Mouse (Mus musculus) heart, adult 2 months (tissue): ENCODE measurements at regions not wholly inside any gene's neighbourhood (a gene's known extent, or its start where the extent isn't known, plus 50 kb on each side); places are given as distances from the start of the nearest gene placed in this dataset.

Source experiments
- DNase-seq, 2 experiments: peaks; one replicate each; pipeline ENCODE4 v3.0.0; 2021
- H3K27ac ChIP-seq: fragments of 200-600 bp; 2 replicates; pipeline ENCODE4 v1.8.1; 2022
- H3K27me3 ChIP-seq: fragments of 200-500 bp; 2 replicates; pipeline ENCODE4 v1.6.1; 2012; ENCODE audit warnings: mild to moderate bottlenecking, low read length, inconsistent platforms, mixed read lengths; ENCODE audit not compliant: control insufficient read depth, insufficient read depth
- H3K36me3 ChIP-seq: fragments of 200-500 bp; 2 replicates; pipeline ENCODE4 v1.6.1; 2012; ENCODE audit warnings: low read length, inconsistent platforms; ENCODE audit not compliant: control insufficient read depth, insufficient read depth
- H3K4me1 ChIP-seq: fragments of 200-500 bp; 2 replicates; pipeline ENCODE4 v1.6.1; 2011; ENCODE audit warnings: low read length; ENCODE audit not compliant: control insufficient read depth, insufficient read depth
- H3K4me3 ChIP-seq: fragments of 200-600 bp; 2 replicates; pipeline ENCODE4 v1.8.1; 2022
- H3K79me2 ChIP-seq: fragments of 200-500 bp; replicated peaks from 2 replicates; pipeline ENCODE4 v1.6.1; 2012; ENCODE audit warnings: mild to moderate bottlenecking, inconsistent platforms, low read length, moderate library complexity, mixed read lengths; ENCODE audit not compliant: control insufficient read depth, insufficient read depth
- H3K9ac ChIP-seq: fragments of 200-500 bp; 2 replicates; pipeline ENCODE4 v1.6.1; 2012; ENCODE audit warnings: low read depth, mild to moderate bottlenecking, control low read depth, inconsistent platforms, low read length, mixed read lengths
- CTCF ChIP-seq: fragments of 200-600 bp; IDR thresholded peaks from 2 replicates; pipeline ENCODE4 v1.8.1; 2022; ENCODE audit warnings: antibody characterized with exemption, mild to moderate bottlenecking, moderate library complexity
- EP300 ChIP-seq: fragments of 200-500 bp; IDR thresholded peaks from 2 replicates; pipeline ENCODE4 v1.6.1; 2011; ENCODE audit warnings: low read depth, low read length, control low read depth; ENCODE audit not compliant: insufficient read depth
- POLR2A ChIP-seq: fragments of 200-500 bp; IDR thresholded peaks from 2 replicates; pipeline ENCODE4 v1.6.1; 2011; ENCODE audit warnings: mild to moderate bottlenecking, low read depth, low read length, control low read depth; ENCODE audit not compliant: insufficient read depth
- WGBS: fragments of 180-500 bp; shearing (Covaris S2); methylation state at CpG from one replicate; pipeline ENCODE4 v1.1.7; 2018; 5-methylcytosine and 5-hydroxymethylcytosine counted together
- intact Hi-C: fragments of 180-260 bp; cut with DNase I; formaldehyde crosslinking; loops from one replicate; pipeline ENCODE4 v1.15.1; 2025

GRCm38 (mm10) chr13:97484808-97485545, 244.1 kb downstream of the Enc1 start:
- no peaks in the 10 kb centered on the region for H3K79me2 ChIP-seq
- H3K9ac ChIP-seq: no peak overlapping the region
- 67% methylated on average over 20 of the region's 20 CpGs for WGBS
- H3K27ac ChIP-seq: no peak overlapping the region
- DNase-seq: peak in 1 of 2 experiments; percentile 20
- no peaks in the 10 kb centered on the region for H3K36me3 ChIP-seq
- no peaks in the 10 kb centered on the region for H3K27me3 ChIP-seq
- no peak overlapping the region for H3K4me3 ChIP-seq
- intact Hi-C loops: no loop called here
- no peak for TF ChIP-seq CTCF
- no peak for TF ChIP-seq EP300
- no peak for TF ChIP-seq POLR2A
- peaks cover 2% of the 10 kb centered on the region for H3K4me1 ChIP-seq

GRCm38 (mm10) chr13:97483681-97484080, 242.8 kb downstream of the Enc1 start:
- DNase-seq: peak; percentile 21 to 32
- no peaks in the 10 kb centered on the region for H3K36me3 ChIP-seq
- WGBS: 62% methylated on average over 8 of the region's 8 CpGs
- H3K4me3 ChIP-seq: no peak overlapping the region
- intact Hi-C loops: no loop called here
- no peak overlapping the region for H3K27ac ChIP-seq
- H3K27me3 ChIP-seq: no peaks in the 10 kb centered on the region
- H3K9ac ChIP-seq: no peak overlapping the region
- no peaks in the 10 kb centered on the region for H3K79me2 ChIP-seq
- H3K4me1 ChIP-seq: no peaks in the 10 kb centered on the region
- TF ChIP-seq EP300 (no peak), CTCF (no peak), POLR2A (no peak)

GRCm38 (mm10) chr13:97482439-97482946, 241.6 kb downstream of the Enc1 start:
- no peaks in the 10 kb centered on the region for H3K4me1 ChIP-seq
- no peak for TF ChIP-seq EP300
- TF ChIP-seq POLR2A: no peak
- TF ChIP-seq CTCF: no peak
- H3K9ac ChIP-seq: no peak overlapping the region
- H3K79me2 ChIP-seq: no peaks in the 10 kb centered on the region
- H3K27me3 ChIP-seq: no peaks in the 10 kb centered on the region
- intact Hi-C loops: no loop called here
- H3K27ac ChIP-seq: no peak overlapping the region
- no peaks in the 10 kb centered on the region for H3K36me3 ChIP-seq
- no peak for DNase-seq
- over 99% methylated on average over 3 of the region's 3 CpGs for WGBS
- no peak overlapping the region for H3K4me3 ChIP-seq

- no peak for DNase-seq
- H3K36me3 ChIP-seq: no peaks in the 10 kb centered on the region
- no peaks in the 10 kb centered on the region for H3K27me3 ChIP-seq
- no peaks in the 10 kb centered on the region for H3K79me2 ChIP-seq
- intact Hi-C loops: no loop called here
- WGBS: 90% methylated on average over 2 of the region's 2 CpGs
- TF ChIP-seq EP300: no peak
- TF ChIP-seq POLR2A: no peak
- no peak for TF ChIP-seq CTCF
- no peak overlapping the region for H3K9ac ChIP-seq
- H3K27ac ChIP-seq: no peak overlapping the region
- no peak overlapping the region for H3K4me3 ChIP-seq
- no peaks in the 10 kb centered on the region for H3K4me1 ChIP-seq
Observed at GRCm38 (mm10) chr13:97481259-97481658, 240.4 kb downstream of the Enc1 start.

- no peaks in the 10 kb centered on the region for H3K27me3 ChIP-seq
- no peaks in the 10 kb centered on the region for H3K36me3 ChIP-seq
- TF ChIP-seq POLR2A: no peak
- no peak for TF ChIP-seq CTCF
- TF ChIP-seq EP300: no peak
- H3K4me1 ChIP-seq: no peaks in the 10 kb centered on the region
- DNase-seq: peak; percentile 17 to 19
- no peak overlapping the region for H3K4me3 ChIP-seq
- intact Hi-C loops: no loop called here
- no peak overlapping the region for H3K9ac ChIP-seq
- H3K79me2 ChIP-seq: no peaks in the 10 kb centered on the region
- no peak overlapping the region for H3K27ac ChIP-seq
- WGBS: 71% methylated on average over 10 of the region's 10 CpGs
Observed at GRCm38 (mm10) chr13:97479066-97479586, 238.2 kb downstream of the Enc1 start.

GRCm38 (mm10) chr13:97473971-97474365, 233.1 kb downstream of the Enc1 start:
- no peaks in the 10 kb centered on the region for H3K4me1 ChIP-seq
- TF ChIP-seq CTCF (no peak), POLR2A (no peak), EP300 (no peak)
- no peaks in the 10 kb centered on the region for H3K79me2 ChIP-seq
- peak in 1 of 2 experiments; percentile 7 for DNase-seq
- WGBS: 67% methylated on average over 3 of the region's 3 CpGs
- H3K27ac ChIP-seq: no peak overlapping the region
- H3K36me3 ChIP-seq: no peaks in the 10 kb centered on the region
- H3K4me3 ChIP-seq: no peak overlapping the region
- intact Hi-C loops: no loop called here
- no peaks in the 10 kb centered on the region for H3K27me3 ChIP-seq
- H3K9ac ChIP-seq: no peak overlapping the region
